ENCODE assay signal across 51 mouse cellular contexts in the genomic region with DNA sequence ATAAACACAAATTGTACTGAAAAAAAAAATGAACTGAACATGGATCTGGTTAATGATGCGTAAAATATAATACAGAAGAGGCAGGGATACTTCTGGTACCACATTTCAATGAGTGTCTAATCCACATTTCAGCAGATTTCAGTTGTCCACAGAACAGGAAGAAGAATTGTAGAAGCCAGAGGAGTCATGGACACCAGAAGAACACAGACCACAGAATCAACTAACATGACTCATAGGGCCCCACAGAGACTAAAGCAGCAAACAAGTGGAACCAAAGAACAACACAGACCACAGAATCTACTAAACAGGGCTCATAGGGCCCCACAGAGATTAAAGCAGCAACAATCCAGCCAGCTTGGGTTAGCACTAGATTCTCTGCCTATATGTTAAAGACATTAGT. TPM values are rescaled to one million over a fixed set of nuclear protein-coding genes. Genes with fewer than 3 reads are reported as not detected.
"Had no signal": no experiment of that assay in that cellular context is flagged by ENCODE, and none has a peak within 500 bp of the region (broad histone marks: within the 10 kb centered on the region; RNA-seq: fewer than 3 reads in every experiment).

No protein-coding gene starts in this region.

- ATAC-seq: hindbrain, embryonic 16.5 days; hindbrain, postnatal 0 days; inflammation-experienced regulatory T-cells, adult 6 months; intestine, embryonic 15.5 days; intestine, embryonic 16.5 days; intestine, postnatal 0 days had no signal

- H3K4me1 ChIP-seq: heart, embryonic 12.5 days; heart, embryonic 13.5 days; heart, embryonic 15.5 days; hindbrain, embryonic 10.5 days; hindbrain, embryonic 12.5 days; hindbrain, embryonic 13.5 days; hindbrain, embryonic 15.5 days; intestine, embryonic 15.5 days; kidney, embryonic 15.5 days had no signal

- H3K9ac ChIP-seq: heart, embryonic 12.5 days; heart, embryonic 13.5 days; heart, embryonic 15.5 days; hindbrain, embryonic 12.5 days; hindbrain, embryonic 13.5 days; hindbrain, embryonic 14.5 days; hindbrain, embryonic 15.5 days; intestine, embryonic 15.5 days; kidney, embryonic 15.5 days had no signal

- DNase-seq: heart, postnatal 10 days; heart, postnatal 14 days; heart, postnatal 36 days; heart, postnatal 4 days; kidney, adult 11 months; kidney, adult 18-20 months; kidney, adult 2 months; kidney, adult 8-10 months; kidney, adult 9 months; kidney, postnatal 10 days; kidney, postnatal 14 days; kidney, postnatal 25 days; kidney, postnatal 36 days; kidney, postnatal 4 days; layer of hippocampus, adult 9-11 months; layer of hippocampus, postnatal 36 days had no signal

- H3K36me3 ChIP-seq: heart, embryonic 12.5 days; heart, embryonic 13.5 days; heart, embryonic 15.5 days; hindbrain, embryonic 10.5 days; hindbrain, embryonic 12.5 days; hindbrain, embryonic 13.5 days; hindbrain, embryonic 15.5 days; intestine, embryonic 15.5 days; kidney, embryonic 15.5 days had no signal

- H3K27me3 ChIP-seq: heart, embryonic 12.5 days; heart, embryonic 13.5 days; heart, embryonic 15.5 days; hindbrain, embryonic 12.5 days; hindbrain, embryonic 13.5 days; hindbrain, embryonic 15.5 days; intestine, embryonic 15.5 days; kidney, embryonic 15.5 days had no signal

- H3K9me3 ChIP-seq: heart, embryonic 12.5 days; heart, embryonic 15.5 days; hindbrain, embryonic 10.5 days; hindbrain, embryonic 12.5 days; hindbrain, embryonic 15.5 days; intestine, embryonic 15.5 days; kidney, embryonic 15.5 days had no signal

- H3K4me3 ChIP-seq: heart, embryonic 12.5 days; heart, embryonic 13.5 days; heart, embryonic 15.5 days; hindbrain, embryonic 10.5 days; hindbrain, embryonic 12.5 days; hindbrain, embryonic 13.5 days; hindbrain, embryonic 15.5 days; intestine, embryonic 15.5 days; kidney, embryonic 15.5 days; layer of hippocampus, adult 2 months; left cerebral cortex, adult 2 months had no signal

- H3K4me2 ChIP-seq: heart, embryonic 12.5 days; heart, embryonic 13.5 days; heart, embryonic 15.5 days; hindbrain, embryonic 12.5 days; hindbrain, embryonic 13.5 days; hindbrain, embryonic 14.5 days; hindbrain, embryonic 15.5 days; intestine, embryonic 15.5 days; kidney, embryonic 15.5 days had no signal

- H3K27ac ChIP-seq: heart, embryonic 13.5 days; heart, embryonic 15.5 days; hindbrain, embryonic 10.5 days; hindbrain, embryonic 12.5 days; hindbrain, embryonic 13.5 days; hindbrain, embryonic 14.5 days; hindbrain, embryonic 15.5 days; hindbrain, postnatal 0 days; intestine, embryonic 15.5 days; kidney, embryonic 15.5 days; kidney, postnatal 0 days; layer of hippocampus, adult 2 months; left cerebral cortex, adult 2 months had no signal

RNA-seq across cellular contexts. Expression of a gene that starts 7.3 kb away (rescaled TPM):
- total RNA-seq: heart, postnatal 10 days; heart, postnatal 14 days; heart, postnatal 25 days; heart, postnatal 36 days; heart, postnatal 4 days; hematopoietic stem cell, adult 5-6 weeks; hindbrain, postnatal 0 days; layer of hippocampus, adult 18-20 months; layer of hippocampus, adult 2 months; layer of hippocampus, adult 8-10 months; layer of hippocampus, postnatal 10 days; layer of hippocampus, postnatal 14 days; layer of hippocampus, postnatal 25 days; layer of hippocampus, postnatal 36 days; left cerebral cortex, adult 18-20 months; left cerebral cortex, adult 2 months; left cerebral cortex, adult 8-10 months had no signal
- polyA plus RNA-seq: heart, embryonic 12.5 days; heart, embryonic 13.5 days; heart, embryonic 14.5 days; heart, embryonic 15.5 days; heart, embryonic 16.5 days; heart, postnatal 0 days; hindbrain, embryonic 10.5 days; hindbrain, embryonic 11.5 days; hindbrain, embryonic 12.5 days; hindbrain, embryonic 13.5 days; hindbrain, embryonic 14.5 days; hindbrain, embryonic 15.5 days; hindbrain, embryonic 16.5 days; hindbrain, postnatal 0 days; inflammation-experienced regulatory T-cells, adult 6 months; intestine, embryonic 14.5 days; intestine, embryonic 15.5 days; intestine, embryonic 16.5 days; intestine, postnatal 0 days; kidney, adult 2 months; kidney, embryonic 14.5 days; kidney, embryonic 15.5 days; kidney, embryonic 16.5 days; kidney, postnatal 0 days; large intestine, adult 2 months had no signal

RNA-seq across cellular contexts. Expression of a gene that starts 39.1 kb away (rescaled TPM):
- total RNA-seq: heart, postnatal 10 days; heart, postnatal 14 days; heart, postnatal 25 days; heart, postnatal 36 days; heart, postnatal 4 days; hematopoietic stem cell, adult 5-6 weeks; hindbrain, postnatal 0 days; layer of hippocampus, adult 18-20 months; layer of hippocampus, adult 2 months; layer of hippocampus, adult 8-10 months; layer of hippocampus, postnatal 10 days; layer of hippocampus, postnatal 14 days; layer of hippocampus, postnatal 25 days; layer of hippocampus, postnatal 36 days; left cerebral cortex, adult 18-20 months; left cerebral cortex, adult 2 months; left cerebral cortex, adult 8-10 months had no signal
- polyA plus RNA-seq: heart, embryonic 12.5 days; heart, embryonic 13.5 days; heart, embryonic 14.5 days; heart, embryonic 15.5 days; heart, embryonic 16.5 days; heart, postnatal 0 days; hindbrain, embryonic 10.5 days; hindbrain, embryonic 11.5 days; hindbrain, embryonic 12.5 days; hindbrain, embryonic 13.5 days; hindbrain, embryonic 14.5 days; hindbrain, embryonic 15.5 days; hindbrain, embryonic 16.5 days; hindbrain, postnatal 0 days; intestine, embryonic 14.5 days; intestine, embryonic 15.5 days; intestine, embryonic 16.5 days; intestine, postnatal 0 days; kidney, adult 2 months; kidney, embryonic 14.5 days; kidney, embryonic 15.5 days; kidney, embryonic 16.5 days; kidney, postnatal 0 days; large intestine, adult 2 months had no signal

RNA-seq across cellular contexts. Expression of a gene that starts 58.9 kb away (rescaled TPM):
- total RNA-seq: heart, postnatal 10 days; heart, postnatal 14 days; heart, postnatal 25 days; heart, postnatal 4 days; hematopoietic stem cell, adult 5-6 weeks; hindbrain, postnatal 0 days; layer of hippocampus, adult 18-20 months; layer of hippocampus, adult 2 months; layer of hippocampus, adult 8-10 months; layer of hippocampus, postnatal 10 days; layer of hippocampus, postnatal 14 days; layer of hippocampus, postnatal 25 days; layer of hippocampus, postnatal 36 days; left cerebral cortex, adult 18-20 months; left cerebral cortex, adult 8-10 months had no signal
- polyA plus RNA-seq: heart, embryonic 12.5 days; heart, embryonic 13.5 days; heart, embryonic 14.5 days; heart, embryonic 15.5 days; heart, postnatal 0 days; hindbrain, embryonic 10.5 days; hindbrain, embryonic 11.5 days; hindbrain, embryonic 12.5 days; hindbrain, embryonic 13.5 days; hindbrain, embryonic 14.5 days; hindbrain, embryonic 15.5 days; hindbrain, embryonic 16.5 days; hindbrain, postnatal 0 days; intestine, embryonic 14.5 days; intestine, embryonic 15.5 days; intestine, embryonic 16.5 days; kidney, adult 2 months; kidney, embryonic 14.5 days; kidney, embryonic 15.5 days; kidney, embryonic 16.5 days; kidney, postnatal 0 days; large intestine, adult 2 months had no signal
